Mouse (Mus musculus): Measurements from ENCODE around the gene Nap1l2. TPM values are rescaled to one million over a fixed set of nuclear protein-coding genes. Genes with fewer than 3 reads are reported as not detected.
"Not testable (repeated sequence)": the region's sequence is repeated elsewhere in the genome, so short reads cannot be mapped to it uniquely, and the experiment has no call there.

Nap1l2 gene
- 0.63 and 1.0 TPM in 2 replicates for polyA plus RNA-seq (2015; fragmentation: Nextera tagmentation; extraction: Ambion mirVana)

DNA sequence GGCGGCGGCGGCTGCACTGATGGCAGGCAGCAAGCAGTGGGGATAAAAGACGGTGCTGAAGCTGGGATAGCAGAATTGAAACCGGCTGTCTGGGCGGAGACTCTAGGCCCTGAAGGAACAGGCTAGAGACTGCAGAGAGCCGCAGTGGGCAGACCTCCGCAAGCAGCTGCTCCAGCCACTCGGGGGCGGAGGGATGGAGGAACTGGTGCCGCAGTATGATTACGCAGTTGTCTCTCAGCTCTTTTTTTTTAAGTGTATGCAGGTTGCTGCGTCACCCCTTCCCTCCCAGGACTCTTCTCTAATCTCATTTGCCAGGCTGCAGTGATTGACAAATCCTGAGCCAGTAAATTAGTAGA lies at the start of gene Nap1l2:
Gene Nap1l2 (minus strand): TSS at position 210 of the 356 bp plus-strand sequence.
- Histone ChIP-seq H3K27ac (no peak within 1 kb of the TSS), H3K4me2 (peak within 1 kb of the TSS; percentile 65), H3K4me3 (peak within 1 kb of the TSS; percentile 49), H3K9ac (no peak within 1 kb of the TSS), H3K27me3 (peaks cover 26% of the 10 kb centered on the region), H3K36me3 (no peaks in the 10 kb centered on the region), H3K4me1 (replicated peaks) (no peaks in the 10 kb centered on the region), H3K9me3 (replicated peaks) (no peaks in the 10 kb centered on the region)
- WGBS: 11% methylated on average over 13 of the region's 13 CpGs
- ATAC-seq (replicated peaks; ENCODE audit: insufficient number of reproducible peaks, insufficient read depth, low FRiP score, low read depth): no peak

- no peak overlapping the region for H3K27ac ChIP-seq
- H3K27me3 ChIP-seq: peaks cover 9% of the 10 kb centered on the region
- no peaks in the 10 kb centered on the region for H3K9me3 ChIP-seq (replicated peaks)
- H3K9ac ChIP-seq: no peak overlapping the region
- no peak overlapping the region for H3K4me2 ChIP-seq
- WGBS: 75% methylated on average over 4 of the region's 4 CpGs
- no peaks in the 10 kb centered on the region for H3K36me3 ChIP-seq
- no peak for ATAC-seq (replicated peaks; ENCODE audit: insufficient number of reproducible peaks, insufficient read depth, low FRiP score, low read depth)
- H3K4me3 ChIP-seq: no peak overlapping the region
- H3K4me1 ChIP-seq (replicated peaks): no peaks in the 10 kb centered on the region
These were observed 28.8 kb upstream of the Nap1l2 start for GRCm38 (mm10) chrX:103215251-103215650.

- Histone ChIP-seq H3K4me1 (replicated peaks) (no peaks in the 10 kb centered on the region), H3K4me3 (peak overlapping the region; percentile 49), H3K36me3 (no peaks in the 10 kb centered on the region), H3K27me3 (peaks cover 26% of the 10 kb centered on the region), H3K9ac (no peak overlapping the region), H3K4me2 (peak overlapping the region; percentile 65), H3K9me3 (replicated peaks) (no peaks in the 10 kb centered on the region), H3K27ac (no peak overlapping the region)
- 19% methylated on average over 1 of the region's 1 CpGs for WGBS
- ATAC-seq (replicated peaks; ENCODE audit: insufficient number of reproducible peaks, insufficient read depth, low FRiP score, low read depth): no peak
These were observed 389 bp upstream of the Nap1l2 start for GRCm38 (mm10) chrX:103186829-103187228.

DNA sequence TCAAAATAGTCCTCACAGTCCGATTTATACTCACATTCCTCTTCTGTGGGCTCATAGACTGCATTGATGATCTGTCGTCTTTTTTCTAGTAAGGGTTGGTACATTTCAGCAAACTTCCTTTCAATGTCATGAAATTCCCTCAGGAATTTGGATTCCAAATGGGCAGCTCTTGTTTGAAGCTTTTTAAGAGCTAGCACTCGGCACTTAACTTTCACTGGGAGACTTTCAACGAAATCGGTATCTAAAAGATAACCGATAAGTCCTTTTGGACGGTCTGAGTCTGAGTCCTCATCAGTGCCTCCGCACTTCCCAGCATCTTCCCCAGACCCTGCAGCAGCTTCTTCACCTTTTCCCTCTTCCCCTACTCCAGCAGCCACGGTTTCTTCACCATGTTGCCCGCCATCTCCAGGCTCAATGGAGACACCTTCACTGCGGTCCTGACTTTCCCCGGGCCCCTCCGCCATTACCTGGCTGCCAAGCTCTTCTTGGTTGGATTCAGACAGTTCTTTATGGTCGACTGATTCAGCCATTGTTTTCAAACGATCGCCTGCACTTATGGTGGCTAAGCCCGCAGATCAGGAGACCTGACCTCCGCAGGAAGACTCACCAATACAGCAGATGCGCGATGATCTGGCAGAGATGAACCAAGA lies 534 bp downstream of the Nap1l2 start:
- Histone ChIP-seq H3K9ac (no peak overlapping the region), H3K27me3 (peaks cover 26% of the 10 kb centered on the region), H3K9me3 (replicated peaks) (no peaks in the 10 kb centered on the region), H3K4me3 (peak overlapping the region; percentile 49), H3K36me3 (no peaks in the 10 kb centered on the region), H3K27ac (no peak overlapping the region), H3K4me2 (peak overlapping the region; percentile 65), H3K4me1 (replicated peaks) (no peaks in the 10 kb centered on the region)
- ATAC-seq (replicated peaks; ENCODE audit: insufficient number of reproducible peaks, insufficient read depth, low FRiP score, low read depth): no peak
- WGBS: 15% methylated on average over 20 of the region's 20 CpGs

- Histone ChIP-seq H3K9me3 (replicated peaks) (no peaks in the 10 kb centered on the region), H3K4me3 (no peak overlapping the region), H3K4me2 (no peak overlapping the region), H3K4me1 (replicated peaks) (no peaks in the 10 kb centered on the region), H3K36me3 (no peaks in the 10 kb centered on the region), H3K27me3 (peaks cover 26% of the 10 kb centered on the region), H3K27ac (no peak overlapping the region), H3K9ac (no peak overlapping the region)
- no peak for ATAC-seq (replicated peaks; ENCODE audit: insufficient number of reproducible peaks, insufficient read depth, low FRiP score, low read depth)
These were observed 2.9 kb downstream of the Nap1l2 start for GRCm38 (mm10) chrX:103183536-103183935.

DNA sequence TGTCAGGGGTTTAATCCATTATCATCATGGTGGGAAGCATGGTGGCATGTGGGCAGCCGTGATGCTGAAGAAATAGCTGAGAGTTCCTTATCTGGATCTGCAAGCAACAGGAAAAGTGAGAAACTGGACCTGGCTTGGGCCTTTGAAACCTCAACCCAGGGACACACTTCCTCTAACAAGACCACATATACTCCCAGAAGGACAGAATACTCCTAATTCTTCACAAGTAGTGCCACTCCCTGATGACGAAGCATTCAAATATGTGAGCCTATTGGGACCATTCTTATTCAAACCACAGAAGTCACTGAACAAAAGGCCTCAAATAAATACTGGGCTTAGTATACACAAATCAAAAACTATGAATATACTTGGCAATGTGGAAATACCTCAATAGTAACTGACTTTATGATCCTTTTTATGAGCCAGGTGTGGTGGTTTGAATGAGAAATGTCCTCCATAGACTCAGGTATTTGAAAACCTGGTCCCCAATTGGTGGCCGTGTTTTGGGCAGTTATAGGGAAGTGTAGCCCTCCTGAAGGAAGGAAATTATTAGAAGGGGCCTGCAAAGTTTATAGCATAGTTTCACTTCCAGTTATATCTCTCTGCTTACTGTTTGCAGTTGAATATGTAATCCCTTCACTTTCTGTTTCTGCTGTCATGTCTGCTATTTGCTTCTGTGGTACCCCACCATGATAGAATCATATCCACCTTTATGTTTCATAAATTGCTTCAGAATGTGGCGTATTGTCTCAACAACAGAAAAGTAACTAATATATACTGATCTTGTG lies 6.5 kb downstream of the Nap1l2 start:
- Histone ChIP-seq H3K36me3 (no peaks in the 10 kb centered on the region), H3K9me3 (replicated peaks) (no peaks in the 10 kb centered on the region), H3K4me3 (no peak overlapping the region), H3K4me1 (replicated peaks) (no peaks in the 10 kb centered on the region), H3K4me2 (no peak overlapping the region), H3K27me3 (peaks cover 3% of the 10 kb centered on the region), H3K27ac (no peak overlapping the region), H3K9ac (no peak overlapping the region)
- ATAC-seq (replicated peaks; ENCODE audit: insufficient number of reproducible peaks, insufficient read depth, low FRiP score, low read depth): no peak
- WGBS: 66% methylated on average over 4 of the region's 4 CpGs

GRCm38 (mm10) chrX:103164948-103165605 lies 21.4 kb downstream of the Nap1l2 start:
- H3K4me1 ChIP-seq (replicated peaks); H3K9ac ChIP-seq; H3K27ac ChIP-seq; H3K36me3 ChIP-seq; H3K9me3 ChIP-seq (replicated peaks): not testable (repeated sequence)
- ATAC-seq (replicated peaks; ENCODE audit: insufficient number of reproducible peaks, insufficient read depth, low FRiP score, low read depth): peak; percentile 78
- Histone ChIP-seq H3K27me3 (peaks cover 12% of the 10 kb centered on the region; the same call in 1 of the 2 replicates), H3K4me3 (peak overlapping the region; percentile 34), H3K4me2 (peak overlapping the region; percentile 56)
- 35% methylated on average over 38 of the region's 83 CpGs for whole genome bisulfite sequencing

DNA sequence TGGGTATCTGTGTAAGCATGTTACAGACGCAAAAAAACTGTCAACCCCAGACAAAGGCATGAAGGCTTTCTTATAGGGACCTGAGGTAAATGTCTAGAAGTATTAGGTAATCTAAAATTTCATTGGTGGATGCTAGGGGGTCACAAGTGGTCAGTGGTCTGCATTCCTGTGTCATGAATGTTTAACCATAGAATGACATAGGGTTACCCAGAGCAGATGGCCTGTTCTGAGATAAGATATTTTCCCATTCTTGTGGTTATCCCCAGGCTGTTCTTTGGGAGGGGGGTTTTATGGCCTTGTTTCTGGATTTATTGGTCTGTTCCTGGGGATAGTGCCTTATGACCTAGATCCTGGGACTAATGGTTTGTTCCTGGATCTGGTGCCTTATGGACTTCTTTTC lies 30.3 kb downstream of the Nap1l2 start:
- Histone ChIP-seq H3K9ac (no peak overlapping the region), H3K27me3 (peaks cover 26% of the 10 kb centered on the region; the same call in 1 of the 2 replicates), H3K9me3 (replicated peaks) (no peaks in the 10 kb centered on the region), H3K4me1 (replicated peaks) (no peaks in the 10 kb centered on the region), H3K36me3 (no peaks in the 10 kb centered on the region), H3K4me3 (no peak overlapping the region), H3K4me2 (no peak overlapping the region), H3K27ac (no peak overlapping the region)
- no peak for ATAC-seq (replicated peaks; ENCODE audit: insufficient number of reproducible peaks, insufficient read depth, low FRiP score, low read depth)
- 23% methylated on average over 1 of the region's 1 CpGs for WGBS

GRCm38 (mm10) chrX:103138549-103138948 lies 47.9 kb downstream of the Nap1l2 start:
- 72% methylated on average over 3 of the region's 3 CpGs for WGBS
- no peaks in the 10 kb centered on the region for H3K9me3 ChIP-seq (replicated peaks)

More at GRCm38 (mm10) chrX:103138549-103138948, 47.9 kb downstream of the Nap1l2 start:
- ATAC-seq (replicated peaks; ENCODE audit: insufficient number of reproducible peaks, insufficient read depth, low FRiP score, low read depth): no peak
- H3K9ac ChIP-seq: no peak overlapping the region
- no peaks in the 10 kb centered on the region for H3K4me1 ChIP-seq (replicated peaks)
- no peak overlapping the region for H3K4me3 ChIP-seq
- no peak overlapping the region for H3K27ac ChIP-seq
- no peaks in the 10 kb centered on the region for H3K36me3 ChIP-seq
- H3K4me2 ChIP-seq: no peak overlapping the region
- H3K27me3 ChIP-seq: peaks cover 2% of the 10 kb centered on the region; the same call in 1 of the 2 replicates

Data from heart, embryonic 15.5 days (tissue).